Mouse (Mus musculus): ENCODE measurements around the gene Hmbs. TPM values are rescaled to one million over a fixed set of nuclear protein-coding genes. Genes with fewer than 3 reads are reported as not detected.
"Not testable (repeated sequence)": the region's sequence is repeated elsewhere in the genome, so short reads cannot be mapped to it uniquely, and the experiment has no call there.

The Hmbs gene
- polyA plus RNA-seq, 1 experiment from 2014 or later: 123 TPM

- Histone ChIP-seq H3K36me3 (peaks cover 26% of the 10 kb centered on the region), H3K4me2 (no peak overlapping the region)
- 58% methylated on average over 3 of the region's 3 CpGs for WGBS
These were observed 34.3 kb downstream of the Hmbs start for GRCm38 (mm10) chr9:44309756-44310155.

GRCm38 (mm10) chr9:44307248-44307647, 36.8 kb downstream of the Hmbs start:
- H3K4me3 ChIP-seq: no peak overlapping the region
- no peaks in the 10 kb centered on the region for H3K9me3 ChIP-seq
- 67% methylated on average over 2 of the region's 2 CpGs for WGBS
- H3K4me1 ChIP-seq: peaks cover 17% of the 10 kb centered on the region
- no peaks in the 10 kb centered on the region for H3K27me3 ChIP-seq
- no peak overlapping the region for H3K9ac ChIP-seq
- no peak overlapping the region for H3K4me2 ChIP-seq
- peaks cover 5% of the 10 kb centered on the region for H3K36me3 ChIP-seq
- H3K27ac ChIP-seq: no peak overlapping the region
- no peak for ATAC-seq (ENCODE audit: borderline replicate concordance, extremely low read depth, low FRiP score, low TSS enrichment)

More at GRCm38 (mm10) chr9:44309756-44310155, 34.3 kb downstream of the Hmbs start:
- Histone ChIP-seq H3K9me3 (no peaks in the 10 kb centered on the region), H3K27me3 (no peaks in the 10 kb centered on the region), H3K4me1 (peaks cover 5% of the 10 kb centered on the region), H3K9ac (no peak overlapping the region), H3K27ac (no peak overlapping the region), H3K4me3 (no peak overlapping the region)
- no peak for ATAC-seq (ENCODE audit: borderline replicate concordance, extremely low read depth, low FRiP score, low TSS enrichment)

- no peak overlapping the region for H3K27ac ChIP-seq
- H3K4me1 ChIP-seq: peaks cover 17% of the 10 kb centered on the region
- H3K4me3 ChIP-seq: no peak overlapping the region
- 86% methylated on average over 6 of the region's 6 CpGs for WGBS
- H3K27me3 ChIP-seq: no peaks in the 10 kb centered on the region
- ATAC-seq (ENCODE audit: borderline replicate concordance, extremely low read depth, low FRiP score, low TSS enrichment): no peak
- peaks cover 12% of the 10 kb centered on the region for H3K36me3 ChIP-seq
- H3K9ac ChIP-seq: no peak overlapping the region
- no peak overlapping the region for H3K4me2 ChIP-seq
- H3K9me3 ChIP-seq: no peaks in the 10 kb centered on the region
These were observed 37.5 kb downstream of the Hmbs start for GRCm38 (mm10) chr9:44306532-44306931.

GRCm38 (mm10) chr9:44305466-44306079, 38.5 kb downstream of the Hmbs start, which contains the start of gene Hinfp:
Hinfp (minus strand) TSS chr9:44305671.
- Histone ChIP-seq H3K9me3 (no peaks in the 10 kb centered on the region), H3K27ac (peak within 1 kb of the TSS; percentile 69), H3K27me3 (no peaks in the 10 kb centered on the region), H3K4me3 (peak within 1 kb of the TSS; percentile 94), H3K9ac (peak within 1 kb of the TSS; percentile 91), H3K4me1 (peaks cover 14% of the 10 kb centered on the region), H3K4me2 (peak within 1 kb of the TSS; percentile 73), H3K36me3 (peaks cover 19% of the 10 kb centered on the region)
- ATAC-seq (ENCODE audit: borderline replicate concordance, extremely low read depth, low FRiP score, low TSS enrichment): peak; percentile 99
- WGBS: 0% methylated on average over 48 of the region's 54 CpGs

- not testable (repeated sequence) for H3K9ac ChIP-seq; H3K4me3 ChIP-seq; ATAC-seq (ENCODE audit: borderline replicate concordance, extremely low read depth, low FRiP score, low TSS enrichment); H3K27ac ChIP-seq; H3K4me2 ChIP-seq; H3K9me3 ChIP-seq; H3K27me3 ChIP-seq
- Histone ChIP-seq H3K36me3 (peaks cover 68% of the 10 kb centered on the region), H3K4me1 (peaks cover 14% of the 10 kb centered on the region)
- WGBS: 91% methylated on average over 3 of the region's 3 CpGs
These were observed 44.0 kb downstream of the Hmbs start for GRCm38 (mm10) chr9:44300001-44300400.

GRCm38 (mm10) chr9:44292490-44292889, 51.5 kb downstream of the Hmbs start:
- 61% methylated on average over 3 of the region's 3 CpGs for WGBS
- no peak for ATAC-seq (ENCODE audit: borderline replicate concordance, extremely low read depth, low FRiP score, low TSS enrichment)
- Histone ChIP-seq H3K4me2 (no peak overlapping the region), H3K36me3 (peaks cover 61% of the 10 kb centered on the region), H3K27ac (no peak overlapping the region), H3K4me3 (no peak overlapping the region), H3K27me3 (peaks cover 19% of the 10 kb centered on the region), H3K9me3 (no peaks in the 10 kb centered on the region), H3K4me1 (peaks cover 15% of the 10 kb centered on the region), H3K9ac (no peak overlapping the region)

- Histone ChIP-seq H3K9me3 (no peaks in the 10 kb centered on the region), H3K27me3 (peaks cover 32% of the 10 kb centered on the region), H3K4me3 (no peak overlapping the region), H3K9ac (no peak overlapping the region), H3K36me3 (peaks cover 32% of the 10 kb centered on the region), H3K27ac (no peak overlapping the region), H3K4me1 (peaks cover 24% of the 10 kb centered on the region), H3K4me2 (peak overlapping the region; percentile 97; the same call in 1 of the 2 replicates)
- ATAC-seq (ENCODE audit: borderline replicate concordance, extremely low read depth, low FRiP score, low TSS enrichment): no peak
- 11% methylated on average over 11 of the region's 11 CpGs for WGBS
These were observed 55.1 kb downstream of the Hmbs start for GRCm38 (mm10) chr9:44288959-44289291.

GRCm38 (mm10) chr9:44288076-44288958, 55.7 kb downstream of the Hmbs start, which contains the start of gene Abcg4:
Abcg4 (minus strand) TSS chr9:44288615.
- Histone ChIP-seq H3K9me3 (no peaks in the 10 kb centered on the region), H3K36me3 (peaks cover 26% of the 10 kb centered on the region), H3K9ac (peak within 1 kb of the TSS; percentile 47), H3K4me2 (peak within 1 kb of the TSS; percentile 97), H3K27ac (no peak within 1 kb of the TSS), H3K27me3 (peaks cover 32% of the 10 kb centered on the region), H3K4me1 (peaks cover 24% of the 10 kb centered on the region), H3K4me3 (peak within 1 kb of the TSS; percentile 59)
- peak; percentile 68; the same call in 1 of the 2 replicates for ATAC-seq (ENCODE audit: borderline replicate concordance, extremely low read depth, low FRiP score, low TSS enrichment)
- 2% methylated on average over 38 of the region's 38 CpGs for WGBS

GRCm38 (mm10) chr9:44287401-44288075, 56.5 kb downstream of the Hmbs start:
- Histone ChIP-seq H3K9me3 (no peaks in the 10 kb centered on the region), H3K4me1 (peaks cover 24% of the 10 kb centered on the region), H3K27ac (no peak overlapping the region), H3K9ac (peak overlapping the region; percentile 47), H3K4me3 (peak overlapping the region; percentile 59), H3K27me3 (peaks cover 32% of the 10 kb centered on the region), H3K4me2 (peak overlapping the region; percentile 97), H3K36me3 (peaks cover 21% of the 10 kb centered on the region)
- under 1% methylated on average over 47 of the region's 47 CpGs for WGBS
- ATAC-seq (ENCODE audit: borderline replicate concordance, extremely low read depth, low FRiP score, low TSS enrichment): peak; percentile 55; the same call in 1 of the 2 replicates

GRCm38 (mm10) chr9:44287003-44287400, 57.0 kb downstream of the Hmbs start:
- Histone ChIP-seq H3K27ac (no peak overlapping the region), H3K9ac (peak overlapping the region; percentile 47), H3K36me3 (peaks cover 15% of the 10 kb centered on the region; the same call in 1 of the 2 replicates), H3K4me2 (peak overlapping the region; percentile 97), H3K4me3 (peak overlapping the region; percentile 59), H3K9me3 (no peaks in the 10 kb centered on the region), H3K4me1 (peaks cover 24% of the 10 kb centered on the region), H3K27me3 (peaks cover 32% of the 10 kb centered on the region)
- peak; percentile 9; the same call in 1 of the 2 replicates for ATAC-seq (ENCODE audit: borderline replicate concordance, extremely low read depth, low FRiP score, low TSS enrichment)
- 11% methylated on average over 11 of the region's 11 CpGs for WGBS
